Mouse (Mus musculus): ENCODE data around the gene Ddit4.

The Ddit4 gene

GRCm38 (mm10) chr10:59919494-59920181 is 32.0 kb downstream of the Ddit4 start:
- no peak for DNase-seq (ENCODE audit: low read depth, low spot score)

- DNase-seq (ENCODE audit: low read depth, low spot score) = no peak
Observed at GRCm38 (mm10) chr10:59918111-59918510, 33.5 kb downstream of the Ddit4 start.

GRCm38 (mm10) chr10:59916649-59917048 is 35.0 kb downstream of the Ddit4 start:
- peak; percentile 45 for DNase-seq (ENCODE audit: low read depth, low spot score)

GRCm38 (mm10) chr10:59916159-59916558 is 35.5 kb downstream of the Ddit4 start:
- DNase-seq (ENCODE audit: low read depth, low spot score) = no peak

GRCm38 (mm10) chr10:59915196-59915962 is 36.3 kb downstream of the Ddit4 start:
- no peak for DNase-seq (ENCODE audit: low read depth, low spot score)

- peak; percentile 42 for DNase-seq (ENCODE audit: low read depth, low spot score)
Observed at GRCm38 (mm10) chr10:59911561-59912198, 40.0 kb downstream of the Ddit4 start.

GRCm38 (mm10) chr10:59911091-59911490 is 40.5 kb downstream of the Ddit4 start:
- DNase-seq (ENCODE audit: low read depth, low spot score) = peak; percentile 86

- peak; percentile 37 for DNase-seq (ENCODE audit: low read depth, low spot score)
Observed at GRCm38 (mm10) chr10:59909357-59909847, 42.2 kb downstream of the Ddit4 start.

GRCm38 (mm10) chr10:59908776-59909315 is 42.8 kb downstream of the Ddit4 start:
- peak; percentile 31 for DNase-seq (ENCODE audit: low read depth, low spot score)

- peak; percentile 81 for DNase-seq (ENCODE audit: low read depth, low spot score)
Observed at GRCm38 (mm10) chr10:59907695-59908299, 43.8 kb downstream of the Ddit4 start.

- DNase-seq (ENCODE audit: low read depth, low spot score) = peak; percentile 84
Observed at GRCm38 (mm10) chr10:59907080-59907609, 44.5 kb downstream of the Ddit4 start.

- DNase-seq (ENCODE audit: low read depth, low spot score) = no peak
Observed at GRCm38 (mm10) chr10:59903170-59903569, 48.5 kb downstream of the Ddit4 start.

- no peak for DNase-seq (ENCODE audit: low read depth, low spot score)
Observed at GRCm38 (mm10) chr10:59902606-59902990, 49.0 kb downstream of the Ddit4 start.

GRCm38 (mm10) chr10:59901986-59902605 is 49.5 kb downstream of the Ddit4 start:
- DNase-seq (ENCODE audit: low read depth, low spot score) = peak; percentile 31

GRCm38 (mm10) chr10:59901463-59901862 is 50.2 kb downstream of the Ddit4 start:
- peak; percentile 33 for DNase-seq (ENCODE audit: low read depth, low spot score)

- peak; percentile 66 for DNase-seq (ENCODE audit: low read depth, low spot score)
Observed at GRCm38 (mm10) chr10:59900939-59901338, 50.7 kb downstream of the Ddit4 start.

GRCm38 (mm10) chr10:59900174-59900435 is 51.5 kb downstream of the Ddit4 start:
- DNase-seq (ENCODE audit: low read depth, low spot score) = no peak

Measured in CD4-positive helper T cell, adult 2 months (primary cell).